Mouse (Mus musculus) heart, embryonic 13.5 days (tissue): ENCODE measurements at regions not wholly inside any gene's neighbourhood (a gene's known extent, or its start where the extent isn't known, plus 50 kb on each side); places are given as distances from the start of the nearest gene placed in this dataset.

Experiments used
- ATAC-seq: fragments of 200-750 bp; cut with Nextera tagmentation; 2 replicates; pipeline ENCODE4 v1.8.0; 2017; ENCODE audit warnings: moderate TSS enrichment; ENCODE audit not compliant: insufficient number of reproducible peaks, low FRiP score, low TSS enrichment; ENCODE audit errors: extremely low read depth
- H3K27ac ChIP-seq: fragments of 300-500 bp; sonication (generic); replicated peaks from 2 replicates; pipeline ENCODE4 v1.5.1; 2015; ENCODE audit warnings: moderate library complexity, mild to moderate bottlenecking, inconsistent platforms
- H3K27me3 ChIP-seq: fragments of 300-500 bp; sonication (generic); replicated peaks from 2 replicates; pipeline ENCODE4 v1.6.1; 2015; ENCODE audit warnings: mild to moderate bottlenecking, inconsistent platforms
- H3K36me3 ChIP-seq: fragments of 300-500 bp; sonication (generic); 2 replicates; pipeline ENCODE4 v1.6.1; 2015; ENCODE audit warnings: mild to moderate bottlenecking, inconsistent platforms
- H3K4me1 ChIP-seq: fragments of 300-500 bp; sonication (generic); 2 replicates; pipeline ENCODE4 v1.6.1; 2015; ENCODE audit warnings: inconsistent platforms
- H3K4me2 ChIP-seq: fragments of 300-500 bp; sonication (generic); 2 replicates; pipeline ENCODE4 v1.6.1; 2015; ENCODE audit warnings: inconsistent platforms, mild to moderate bottlenecking, moderate library complexity
- H3K4me3 ChIP-seq: fragments of 300-500 bp; sonication (generic); 2 replicates; pipeline ENCODE4 v1.5.1; 2015; ENCODE audit warnings: moderate library complexity, mild to moderate bottlenecking, inconsistent platforms
- H3K9ac ChIP-seq: fragments of 300-500 bp; sonication (generic); 2 replicates; pipeline ENCODE4 v1.6.1; 2015; ENCODE audit warnings: inconsistent platforms, mild to moderate bottlenecking, moderate library complexity
- H3K9me3 ChIP-seq: fragments of 300-500 bp; sonication (generic); 2 replicates; pipeline ENCODE4 v1.6.1; 2016; ENCODE audit warnings: inconsistent platforms
- WGBS: fragments of 180-500 bp; shearing (Covaris S2); methylation state at CpG from one replicate; pipeline ENCODE4 v1.1.7; 2015; ENCODE audit warnings: mixed read lengths; 5-methylcytosine and 5-hydroxymethylcytosine counted together

GRCm38 (mm10) chr2:92752794-92753193 is 153.3 kb downstream of the Chst1 start:
- ATAC-seq: no peak
- no peak overlapping the region for H3K9ac ChIP-seq
- H3K9me3 ChIP-seq: no peaks in the 10 kb centered on the region
- no peaks in the 10 kb centered on the region for H3K27me3 ChIP-seq
- no peak overlapping the region for H3K27ac ChIP-seq
- H3K4me1 ChIP-seq: peaks cover 18% of the 10 kb centered on the region; the same call in 1 of the 2 replicates
- no peak overlapping the region for H3K4me2 ChIP-seq
- 60% methylated on average over 8 of the region's 8 CpGs for WGBS
- H3K4me3 ChIP-seq: no peak overlapping the region
- no peaks in the 10 kb centered on the region for H3K36me3 ChIP-seq

- no peaks in the 10 kb centered on the region for H3K36me3 ChIP-seq
- ATAC-seq: no peak
These were observed 155.2 kb downstream of the Chst1 start for GRCm38 (mm10) chr2:92754505-92755280.

DNA sequence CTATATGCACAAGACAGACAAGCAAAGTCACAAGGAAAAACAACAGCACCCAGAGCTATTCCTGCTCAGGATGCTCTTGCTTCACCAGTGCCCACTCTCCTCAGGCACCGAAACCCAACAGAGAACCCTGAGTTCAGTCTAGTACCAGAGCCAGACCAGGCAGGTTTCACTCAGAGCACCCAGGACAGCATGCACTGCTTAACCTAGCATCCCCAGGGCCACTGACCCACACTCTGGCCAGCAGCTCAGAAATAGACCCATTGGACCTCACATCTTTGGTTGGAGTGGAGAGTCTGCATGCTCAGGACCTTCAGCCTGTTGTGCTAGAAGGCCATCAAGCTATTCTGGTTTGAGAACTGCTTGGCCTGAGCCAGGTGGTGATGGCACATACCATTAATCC is 157.0 kb downstream of the Chst1 start:
- H3K4me3 ChIP-seq: no peak overlapping the region
- H3K4me2 ChIP-seq: no peak overlapping the region
- no peaks in the 10 kb centered on the region for H3K27me3 ChIP-seq
- no peak overlapping the region for H3K9ac ChIP-seq
- no peak for ATAC-seq
- WGBS: 95% methylated on average over 1 of the region's 1 CpGs
- no peaks in the 10 kb centered on the region for H3K9me3 ChIP-seq
- peaks cover 6% of the 10 kb centered on the region; the same call in 1 of the 2 replicates for H3K4me1 ChIP-seq
- H3K27ac ChIP-seq: no peak overlapping the region
- H3K36me3 ChIP-seq: no peaks in the 10 kb centered on the region

More at GRCm38 (mm10) chr2:92754505-92755280, 155.2 kb downstream of the Chst1 start:
- no peaks in the 10 kb centered on the region for H3K27me3 ChIP-seq
- H3K27ac ChIP-seq: no peak overlapping the region
- H3K4me3 ChIP-seq: no peak overlapping the region
- H3K4me1 ChIP-seq: peaks cover 18% of the 10 kb centered on the region; the same call in 1 of the 2 replicates
- 69% methylated on average over 10 of the region's 10 CpGs for WGBS
- no peak overlapping the region for H3K4me2 ChIP-seq
- no peak overlapping the region for H3K9ac ChIP-seq
- no peaks in the 10 kb centered on the region for H3K9me3 ChIP-seq

DNA sequence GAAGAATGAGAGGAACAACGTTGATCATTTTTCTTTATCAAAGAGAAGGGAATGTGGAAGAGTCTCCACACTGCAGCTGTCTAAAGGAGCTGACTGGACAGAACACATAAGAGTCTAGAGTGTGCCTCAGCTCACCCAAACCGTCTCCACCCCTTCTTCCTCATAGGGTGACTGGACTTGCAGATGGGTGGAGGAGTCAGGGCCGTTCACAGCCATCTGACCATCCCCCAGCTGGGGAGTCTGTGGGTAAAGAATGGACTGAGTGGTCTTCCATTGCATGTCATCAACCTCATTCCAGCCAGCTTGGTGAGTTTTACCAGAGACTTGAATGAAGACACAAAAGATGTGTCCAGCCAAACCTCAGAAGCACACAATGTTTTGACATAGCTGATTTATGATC is 156.1 kb upstream of the Syt13 start:
- 45% methylated on average over 3 of the region's 3 CpGs for WGBS
- ATAC-seq: no peak
- Histone ChIP-seq H3K9me3 (no peaks in the 10 kb centered on the region), H3K4me3 (no peak overlapping the region), H3K27ac (no peak overlapping the region), H3K27me3 (no peaks in the 10 kb centered on the region), H3K9ac (no peak overlapping the region), H3K36me3 (no peaks in the 10 kb centered on the region), H3K4me2 (no peak overlapping the region), H3K4me1 (no peaks in the 10 kb centered on the region)

GRCm38 (mm10) chr2:92763881-92764635 is 150.8 kb upstream of the Syt13 start:
- no peak overlapping the region for H3K4me3 ChIP-seq
- H3K9me3 ChIP-seq: no peaks in the 10 kb centered on the region
- no peak overlapping the region for H3K9ac ChIP-seq
- H3K27ac ChIP-seq: no peak overlapping the region
- H3K4me1 ChIP-seq: no peaks in the 10 kb centered on the region
- H3K36me3 ChIP-seq: no peaks in the 10 kb centered on the region
- H3K4me2 ChIP-seq: no peak overlapping the region
- no peaks in the 10 kb centered on the region for H3K27me3 ChIP-seq
- WGBS: 79% methylated on average over 1 of the region's 1 CpGs
- ATAC-seq: no peak

DNA sequence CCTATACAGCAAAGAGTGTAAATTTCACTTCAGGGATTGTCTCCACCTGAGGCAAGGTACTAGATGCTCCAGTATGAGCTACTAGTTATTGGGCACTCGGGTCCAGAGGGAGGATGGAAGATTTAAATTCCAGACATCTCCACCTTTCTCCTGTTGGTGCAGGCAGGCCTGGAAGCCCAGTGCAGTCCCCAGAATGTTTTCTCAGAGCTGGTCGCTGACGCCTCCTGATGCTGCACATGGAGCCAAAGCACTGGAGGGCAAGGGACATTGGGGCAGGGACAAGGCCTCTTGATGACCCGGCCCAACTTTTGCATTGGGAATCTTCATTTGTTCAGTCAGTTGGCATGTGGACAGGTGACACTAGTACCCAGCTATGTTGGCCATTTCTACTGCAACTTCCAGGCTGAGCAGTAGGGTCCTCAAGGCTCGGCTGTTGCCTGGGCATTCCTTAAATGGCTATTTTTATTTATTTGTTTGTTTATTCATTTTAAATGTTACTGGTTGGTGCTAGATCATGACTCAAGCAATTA is 147.4 kb upstream of the Syt13 start:
- H3K4me1 ChIP-seq: no peaks in the 10 kb centered on the region
- H3K4me3 ChIP-seq: no peak overlapping the region
- H3K9ac ChIP-seq: no peak overlapping the region
- ATAC-seq: no peak
- H3K4me2 ChIP-seq: no peak overlapping the region
- no peak overlapping the region for H3K27ac ChIP-seq
- H3K27me3 ChIP-seq: no peaks in the 10 kb centered on the region
- WGBS: 74% methylated on average over 5 of the region's 5 CpGs
- no peaks in the 10 kb centered on the region for H3K9me3 ChIP-seq
- no peaks in the 10 kb centered on the region for H3K36me3 ChIP-seq

DNA sequence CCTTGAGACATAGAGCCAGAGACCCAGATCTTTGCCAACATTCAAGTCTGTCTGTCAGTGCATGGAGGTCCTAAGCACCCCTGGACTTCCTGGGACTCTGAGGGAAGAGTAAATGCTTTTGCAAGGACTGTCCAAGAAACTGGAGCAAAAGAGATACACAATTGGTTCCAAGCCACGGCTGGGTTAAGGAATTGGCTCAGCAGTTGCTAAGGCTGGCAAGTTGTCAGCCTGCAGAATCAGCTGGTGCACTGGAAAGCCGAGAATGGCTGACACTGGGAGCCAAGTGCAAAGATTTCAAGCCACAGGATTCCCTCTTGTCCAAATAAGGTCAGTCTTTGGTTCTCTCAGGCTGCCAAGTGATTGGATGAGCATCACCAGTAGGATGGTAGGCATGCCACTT is 146.8 kb upstream of the Syt13 start:
- Histone ChIP-seq H3K36me3 (no peaks in the 10 kb centered on the region), H3K4me2 (no peak overlapping the region), H3K4me3 (no peak overlapping the region), H3K4me1 (no peaks in the 10 kb centered on the region), H3K9me3 (no peaks in the 10 kb centered on the region), H3K27me3 (no peaks in the 10 kb centered on the region), H3K9ac (no peak overlapping the region), H3K27ac (no peak overlapping the region)
- ATAC-seq: no peak
- WGBS: 51% methylated on average over 2 of the region's 2 CpGs

GRCm38 (mm10) chr2:92769061-92769460 is 145.8 kb upstream of the Syt13 start:
- Histone ChIP-seq H3K4me1 (no peaks in the 10 kb centered on the region), H3K27ac (no peak overlapping the region), H3K9ac (no peak overlapping the region), H3K27me3 (no peaks in the 10 kb centered on the region), H3K4me3 (no peak overlapping the region), H3K9me3 (no peaks in the 10 kb centered on the region), H3K36me3 (no peaks in the 10 kb centered on the region), H3K4me2 (no peak overlapping the region)
- 50% methylated on average over 3 of the region's 3 CpGs for WGBS
- ATAC-seq: no peak

DNA sequence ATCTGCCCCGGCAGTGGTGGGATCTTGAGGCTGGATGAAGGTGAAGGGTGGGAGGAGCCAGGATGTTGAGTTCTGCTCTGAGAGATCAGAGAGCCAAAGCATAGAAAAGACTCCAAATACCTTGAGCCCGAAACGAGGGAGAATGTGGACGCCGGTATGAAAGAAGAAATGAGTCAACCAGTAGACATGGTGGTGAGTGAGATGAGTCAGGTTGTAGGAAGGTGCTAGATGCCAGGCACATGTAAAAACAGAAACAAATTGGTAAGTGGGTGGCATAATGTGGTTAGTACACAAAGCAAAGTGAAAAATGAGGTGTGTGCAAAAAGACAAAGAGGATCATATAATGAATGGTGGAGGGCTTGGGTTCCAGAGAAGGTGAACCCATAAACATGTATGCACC is 144.8 kb upstream of the Syt13 start:
- no peak for ATAC-seq
- H3K9ac ChIP-seq: no peak overlapping the region
- no peaks in the 10 kb centered on the region for H3K4me1 ChIP-seq
- 69% methylated on average over 5 of the region's 5 CpGs for WGBS
- no peak overlapping the region for H3K4me3 ChIP-seq
- H3K27me3 ChIP-seq: no peaks in the 10 kb centered on the region
- H3K27ac ChIP-seq: no peak overlapping the region
- no peaks in the 10 kb centered on the region for H3K36me3 ChIP-seq
- no peak overlapping the region for H3K4me2 ChIP-seq
- H3K9me3 ChIP-seq: no peaks in the 10 kb centered on the region

GRCm38 (mm10) chr2:92772623-92773022 is 142.3 kb upstream of the Syt13 start:
- Histone ChIP-seq H3K4me3 (no peak overlapping the region), H3K9me3 (no peaks in the 10 kb centered on the region), H3K9ac (no peak overlapping the region), H3K4me1 (no peaks in the 10 kb centered on the region), H3K36me3 (no peaks in the 10 kb centered on the region), H3K4me2 (no peak overlapping the region), H3K27me3 (no peaks in the 10 kb centered on the region), H3K27ac (no peak overlapping the region)
- no peak for ATAC-seq
- WGBS: 57% methylated on average over 7 of the region's 7 CpGs

DNA sequence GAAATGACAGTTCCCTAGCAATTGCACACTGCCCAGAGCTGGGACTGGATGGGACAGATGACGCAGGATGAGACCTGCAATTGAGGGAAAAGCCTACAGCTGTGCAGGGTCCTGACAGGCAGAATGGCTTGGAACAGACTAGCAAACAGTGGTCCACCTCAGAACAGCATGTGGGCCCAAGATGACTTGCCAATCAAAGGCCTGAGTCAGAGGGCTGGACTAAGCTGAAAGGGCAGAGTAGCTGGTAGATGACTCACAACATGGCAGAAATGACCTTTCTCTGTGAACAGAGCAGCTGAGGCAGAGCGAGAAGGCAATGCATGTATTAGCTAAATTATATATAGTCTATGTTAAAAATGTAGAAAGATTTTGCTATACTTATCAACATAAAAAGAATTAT is 138.4 kb upstream of the Syt13 start:
- no peak for ATAC-seq
- H3K4me1 ChIP-seq: no peaks in the 10 kb centered on the region
- H3K9ac ChIP-seq: no peak overlapping the region
- 84% methylated on average over 2 of the region's 2 CpGs for WGBS
- H3K27ac ChIP-seq: no peak overlapping the region
- H3K36me3 ChIP-seq: no peaks in the 10 kb centered on the region
- no peaks in the 10 kb centered on the region for H3K27me3 ChIP-seq
- H3K4me2 ChIP-seq: no peak overlapping the region
- H3K4me3 ChIP-seq: no peak overlapping the region
- H3K9me3 ChIP-seq: no peaks in the 10 kb centered on the region
